ENCODE assay signal across 9 mouse cellular contexts in the genomic region with DNA sequence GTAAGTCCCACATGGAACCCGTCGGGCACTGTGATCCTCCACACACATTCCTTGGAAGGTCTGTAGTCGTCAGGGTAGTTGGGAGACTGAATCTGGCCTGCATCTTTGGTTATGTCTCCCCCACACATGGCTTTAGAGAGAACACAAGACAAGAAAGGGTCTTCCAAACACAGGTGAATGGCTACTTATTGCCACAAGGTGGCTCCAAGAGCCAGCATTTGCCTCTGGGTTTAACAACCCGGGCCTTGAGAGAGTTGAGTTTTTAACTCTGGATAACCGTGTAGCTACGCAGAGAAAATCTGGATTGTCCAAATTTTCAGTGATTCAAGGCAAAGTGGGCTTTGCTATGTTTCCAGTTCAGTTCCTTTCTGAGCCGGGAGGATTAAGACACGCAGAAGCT. TPM values are rescaled to one million over a fixed set of nuclear protein-coding genes. Genes with fewer than 3 reads are reported as not detected.
DNase-seq lines count a peak whose midpoint lies in the region; ATAC-seq lines count a peak whose summit lies in the region.
"Had no signal": no experiment of that assay in that cellular context is flagged by ENCODE, and none has a peak within 500 bp of the region (broad histone marks: within the 10 kb centered on the region; RNA-seq: fewer than 3 reads in every experiment).

No protein-coding gene starts in this region.

- no peak overlapping the region for H3K4me2 ChIP-seq in hindbrain, embryonic 14.5 days (replicated peaks)

- H3K27ac ChIP-seq in hindbrain, embryonic 14.5 days: no peak overlapping the region

- H3K9me3 ChIP-seq in hindbrain, embryonic 14.5 days (ENCODE audit: control insufficient read depth, low read length): no peaks in the 10 kb centered on the region

- H3K36me3 ChIP-seq in hindbrain, embryonic 14.5 days (replicated peaks; ENCODE audit: control insufficient read depth, insufficient read depth): no peaks in the 10 kb centered on the region

- 37% methylated on average over 8 of the region's 8 CpGs for WGBS in hindbrain, embryonic 14.5 days

- 0 out of 2 replicates have a peak, but pooled peaks cover 6% of the 10 kb centered on the region for H3K4me1 ChIP-seq in hindbrain, embryonic 14.5 days (replicated peaks; ENCODE audit: control insufficient read depth, insufficient read depth, low read length)

- H3K9ac ChIP-seq in hindbrain, embryonic 14.5 days: no peak overlapping the region

- intact Hi-C loops in heart, postnatal 14 days (cut with DNase I): loop anchor here (2.0 kb wide), 2 partner anchors 100 to 140 kb away; no protein-coding TSS in a partner anchor
- intact Hi-C loops in heart, postnatal 25 days (cut with DNase I): loop anchor here (2.0 kb wide), 2 partner anchors 102 to 142 kb away; a partner anchor contains a TSS

- H3K4me3 ChIP-seq in hindbrain, embryonic 14.5 days (replicated peaks; ENCODE audit: low read length): no peak overlapping the region

- ATAC-seq in hindbrain, embryonic 14.5 days (ENCODE audit: low FRiP score): no peak
- no peak for ATAC-seq in erythroblast, adult 5-6 weeks (replicated peaks; ENCODE audit: low FRiP score, poor library complexity, severe bottlenecking)

- peak; percentile 35 to 45 for DNase-seq in heart, postnatal 14 days
- DNase-seq in heart, postnatal 25 days (ENCODE audit: low spot score): no peak
- DNase-seq in thymus, postnatal 25 days: peak; percentile 16
- DNase-seq in thymus, postnatal 10 days (ENCODE audit: low spot score in 2 of 2): no peak
- peak; percentile 78 for DNase-seq in hindbrain, embryonic 14.5 days (ENCODE audit: low spot score)
- peak; percentile 17 for DNase-seq in skeletal muscle tissue, adult 2 months (ENCODE audit: low read depth, low spot score)
- DNase-seq in frontal cortex, postnatal 14 days (ENCODE audit: low spot score in 2 of 2): no peak

- H3K27me3 ChIP-seq in hindbrain, embryonic 14.5 days (ENCODE audit: control insufficient read depth, insufficient read depth, low read length): peaks cover 5% of the 10 kb centered on the region; the same call in 1 of the 2 replicates

RNA-seq across cellular contexts. Expression of a gene that starts 28.0 kb away (rescaled TPM):
- not detected for total RNA-seq in heart, postnatal 14 days (2021)
- not detected for total RNA-seq in heart, postnatal 25 days (2021)
- polyA plus RNA-seq in hindbrain, embryonic 14.5 days (2014; fragmentation: Nextera tagmentation; extraction: Ambion mirVana): not detected in 2 replicates
- not detected in 2 replicates for total RNA-seq in erythroblast, adult 5-6 weeks (2015; ENCODE audit: low replicate concordance)
- not detected in 2 replicates for total RNA-seq in erythroblast, adult 5-6 weeks (2017; ENCODE audit: low replicate concordance)
- total RNA-seq: neutrophil, adult 5-6 weeks had no signal

Comparison
In these comparisons a context has a peak if more than half of its experiments do, and no peak if none do; other contexts are left out.
1. DNase-seq: peak in heart, postnatal 14 days (2 of 2), thymus, postnatal 25 days (single experiment), hindbrain, embryonic 14.5 days (single experiment) and skeletal muscle tissue, adult 2 months (single experiment); none in heart, postnatal 25 days (single experiment), thymus, postnatal 10 days (0 of 2) and frontal cortex, postnatal 14 days (0 of 2).